Mouse (Mus musculus) midbrain, embryonic 11.5 days (tissue): Measurements from ENCODE around the gene Atg10. TPM values are rescaled to one million over a fixed set of nuclear protein-coding genes. Genes with fewer than 3 reads are reported as not detected.

Experiments
- ATAC-seq: fragments of 200-750 bp; cut with Nextera tagmentation; 2 replicates; pipeline ENCODE4 v1.8.0; 2017; ENCODE audit warnings: moderate TSS enrichment, moderate library complexity; ENCODE audit not compliant: low FRiP score
- DNase-seq: peaks from one replicate; pipeline ENCODE4 v3.0.0; 2015; ENCODE audit warnings: low spot score; ENCODE audit errors: missing footprints
- H3K27ac ChIP-seq: fragments of 300-500 bp; sonication (generic); 2 replicates; pipeline ENCODE4 v1.5.1; 2014; ENCODE audit warnings: low read depth, low read length
- H3K27me3 ChIP-seq: fragments of 300-500 bp; sonication (generic); 2 replicates; pipeline ENCODE4 v1.6.1; 2014; ENCODE audit warnings: mild to moderate bottlenecking, low read length, moderate library complexity, mixed read lengths; ENCODE audit not compliant: control insufficient read depth, insufficient read depth
- H3K36me3 ChIP-seq: fragments of 300-500 bp; sonication (generic); 2 replicates; pipeline ENCODE4 v1.6.1; 2014; ENCODE audit warnings: mild to moderate bottlenecking, low read length, moderate library complexity, mixed read lengths; ENCODE audit not compliant: control insufficient read depth, insufficient read depth
- H3K4me1 ChIP-seq: fragments of 300-500 bp; sonication (generic); 2 replicates; pipeline ENCODE4 v1.6.1; 2014; ENCODE audit warnings: low read length; ENCODE audit not compliant: control insufficient read depth, insufficient read depth
- H3K4me2 ChIP-seq: fragments of 300-500 bp; sonication (generic); 2 replicates; pipeline ENCODE4 v1.6.1; 2014; ENCODE audit warnings: mild to moderate bottlenecking, moderate library complexity
- H3K4me3 ChIP-seq: fragments of 300-500 bp; sonication (generic); 2 replicates; pipeline ENCODE4 v1.5.1; 2014; ENCODE audit warnings: low read depth, low read length
- H3K9ac ChIP-seq: fragments of 300-500 bp; sonication (generic); 2 replicates; pipeline ENCODE4 v1.6.1; 2014; ENCODE audit warnings: low read length
- H3K9me3 ChIP-seq: fragments of 300-500 bp; sonication (generic); 2 replicates; pipeline ENCODE4 v1.6.1; 2016; ENCODE audit warnings: low read length; ENCODE audit not compliant: control insufficient read depth
- WGBS: fragments of 180-500 bp; shearing (Covaris S2); extraction: QIAGEN DNeasy Blood & Tissue Kit; methylation state at CpG from one replicate; pipeline ENCODE4 v1.1.7; 2014; 5-methylcytosine and 5-hydroxymethylcytosine counted together
- polyA plus RNA-seq: library from polyadenylated mRNA; unstranded; fragments of >200 nt; fragmentation: Nextera tagmentation; extraction: Ambion mirVana; gene quantifications from 2 replicates; pipeline ENCODE4 v1.2.1, GENCODE M21; 2014

Gene Atg10
- polyA plus RNA-seq, 1 experiment from 2014 or later, result 14.7 TPM

GRCm38 (mm10) chr13:91180364-91180763 is 43.4 kb downstream of the Atg10 start:
- no peak for DNase-seq
- 95% methylated on average over 8 of the region's 8 CpGs for WGBS
- Histone ChIP-seq H3K27ac (no peak overlapping the region), H3K36me3 (no peaks in the 10 kb centered on the region), H3K4me2 (no peak overlapping the region), H3K27me3 (no peaks in the 10 kb centered on the region), H3K4me1 (peaks cover 12% of the 10 kb centered on the region), H3K9ac (no peak overlapping the region), H3K9me3 (no peaks in the 10 kb centered on the region), H3K4me3 (no peak overlapping the region)
- ATAC-seq, result no peak

DNA sequence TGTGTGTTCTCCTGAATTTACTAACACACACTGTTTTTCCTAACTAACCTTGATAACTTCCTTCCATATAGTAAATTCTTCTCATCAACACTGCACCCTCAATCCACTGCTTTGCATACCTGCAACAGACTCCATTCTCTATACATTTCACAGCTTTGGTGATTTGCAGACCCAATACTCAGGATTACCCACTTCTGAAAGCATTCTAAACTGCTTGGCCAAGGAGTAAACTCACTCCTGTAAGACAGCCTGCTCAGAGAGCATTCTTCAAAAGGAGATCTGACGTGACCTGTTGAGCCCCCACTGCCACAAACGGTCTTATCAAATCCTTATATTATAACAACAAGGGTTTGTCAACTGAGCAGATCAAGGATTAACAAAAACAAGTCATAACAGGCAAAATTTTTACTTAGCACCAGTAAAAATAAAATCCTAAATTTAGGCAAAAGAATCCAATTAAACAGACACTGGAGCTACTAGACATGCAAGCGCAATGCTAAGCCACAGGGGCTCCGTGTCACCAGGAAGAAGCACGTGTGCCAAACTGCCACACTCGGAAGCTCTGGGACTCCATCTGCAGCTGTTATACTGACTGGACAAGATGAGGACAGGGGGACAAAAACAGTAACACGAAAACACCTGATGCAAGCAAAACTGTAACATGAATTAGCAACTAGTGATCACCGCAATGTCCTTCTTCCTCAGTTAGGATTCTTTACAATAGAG is 44.4 kb downstream of the Atg10 start:
- 60% methylated on average over 8 of the region's 8 CpGs for WGBS
- H3K4me2 ChIP-seq, result no peak overlapping the region

GRCm38 (mm10) chr13:91178428-91179160 is 45.2 kb downstream of the Atg10 start:
- Histone ChIP-seq H3K27ac (no peak overlapping the region), H3K4me3 (no peak overlapping the region), H3K27me3 (no peaks in the 10 kb centered on the region), H3K9ac (no peak overlapping the region), H3K36me3 (no peaks in the 10 kb centered on the region), H3K4me2 (no peak overlapping the region), H3K4me1 (peaks cover 12% of the 10 kb centered on the region), H3K9me3 (no peaks in the 10 kb centered on the region)
- DNase-seq (peak; percentile 86), ATAC-seq (peak; percentile 87)
- 48% methylated on average over 9 of the region's 9 CpGs for WGBS

More for the DNA sequence above, 44.4 kb downstream of the Atg10 start:
- Histone ChIP-seq H3K27ac (no peak overlapping the region), H3K27me3 (no peaks in the 10 kb centered on the region), H3K9me3 (no peaks in the 10 kb centered on the region), H3K9ac (no peak overlapping the region), H3K4me3 (no peak overlapping the region), H3K36me3 (no peaks in the 10 kb centered on the region), H3K4me1 (peaks cover 12% of the 10 kb centered on the region)
- DNase-seq (no peak), ATAC-seq (no peak; the same call in 1 of the 2 replicates)

DNA sequence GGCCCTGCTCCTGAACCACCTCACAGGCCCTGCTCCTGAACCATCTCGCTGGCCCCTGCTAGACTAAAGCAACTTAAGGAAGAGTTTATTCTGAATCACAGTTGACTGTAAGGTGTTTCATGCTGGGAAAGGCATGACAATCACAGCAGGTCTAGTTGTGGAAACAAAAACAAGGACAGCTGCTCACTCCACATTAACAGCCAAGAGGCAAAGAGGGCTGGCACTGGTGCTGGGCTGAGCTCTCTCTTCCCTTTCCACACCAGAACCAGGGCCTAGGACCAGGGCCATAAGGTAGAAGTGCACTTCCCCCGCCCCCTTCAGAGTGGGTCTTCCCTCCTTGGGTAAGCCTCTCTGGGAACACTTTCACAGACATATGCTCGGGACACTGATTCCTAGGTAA is 48.4 kb downstream of the Atg10 start:
- WGBS, result 58% methylated on average over 3 of the region's 3 CpGs
- no peak overlapping the region for H3K27ac ChIP-seq
- H3K4me1 ChIP-seq, result peaks cover 12% of the 10 kb centered on the region
- no peaks in the 10 kb centered on the region for H3K27me3 ChIP-seq
- H3K4me2 ChIP-seq, result no peak overlapping the region
- no peaks in the 10 kb centered on the region for H3K9me3 ChIP-seq
- no peak overlapping the region for H3K9ac ChIP-seq
- no peak overlapping the region for H3K4me3 ChIP-seq
- H3K36me3 ChIP-seq, result no peaks in the 10 kb centered on the region
- ATAC-seq (no peak), DNase-seq (no peak)

DNA sequence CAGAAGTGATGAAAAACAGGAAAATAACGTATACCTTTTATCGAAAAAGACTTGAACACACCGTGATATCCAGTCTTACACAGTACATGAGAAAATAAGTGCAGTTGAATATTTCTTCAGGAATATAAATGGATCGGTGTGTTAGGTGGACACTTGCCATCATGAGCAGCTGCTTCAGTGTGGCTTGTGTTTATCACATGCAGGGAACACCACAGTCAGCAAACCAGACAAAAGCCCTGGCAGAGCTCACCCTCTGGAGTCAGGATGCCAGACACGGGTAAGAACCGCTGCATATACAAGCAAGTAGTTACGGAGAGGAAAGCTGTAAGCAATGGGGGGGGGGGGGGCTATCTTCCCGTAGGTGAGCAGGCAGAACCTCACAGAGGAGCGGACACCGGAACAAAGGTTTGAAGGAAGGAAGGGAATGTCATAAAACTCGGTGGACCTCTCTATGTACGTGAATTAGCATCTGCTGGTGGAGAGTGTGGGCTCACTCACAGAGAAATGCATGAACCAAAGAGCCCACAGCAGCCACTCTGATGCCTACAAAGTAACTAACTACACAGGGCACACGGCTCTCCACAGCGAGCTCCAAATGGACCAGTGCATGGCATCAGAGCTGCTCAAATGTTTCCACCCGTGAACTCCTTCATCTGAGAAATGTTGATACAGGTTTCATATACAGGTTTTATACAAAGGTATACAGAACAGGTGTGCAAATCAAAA is 51.8 kb downstream of the Atg10 start:
- ATAC-seq, result 0 out of 2 replicates have a peak, but pooled peaks have one; percentile 16
- no peak overlapping the region for H3K4me3 ChIP-seq
- no peaks in the 10 kb centered on the region for H3K27me3 ChIP-seq
- H3K4me2 ChIP-seq, result no peak overlapping the region
- whole genome bisulfite sequencing, result 89% methylated on average over 15 of the region's 15 CpGs
- H3K9me3 ChIP-seq, result no peaks in the 10 kb centered on the region
- no peak overlapping the region for H3K27ac ChIP-seq
- H3K36me3 ChIP-seq, result no peaks in the 10 kb centered on the region
- H3K4me1 ChIP-seq, result no peaks in the 10 kb centered on the region
- no peak for DNase-seq
- H3K9ac ChIP-seq, result no peak overlapping the region

- Histone ChIP-seq H3K4me1 (no peaks in the 10 kb centered on the region), H3K27me3 (no peaks in the 10 kb centered on the region), H3K27ac (no peak overlapping the region), H3K4me3 (no peak overlapping the region), H3K4me2 (no peak overlapping the region), H3K36me3 (no peaks in the 10 kb centered on the region), H3K9me3 (no peaks in the 10 kb centered on the region), H3K9ac (no peak overlapping the region)
- no peak for ATAC-seq
- 89% methylated on average over 5 of the region's 5 CpGs for WGBS
- DNase-seq, result no peak
These were observed 52.6 kb downstream of the Atg10 start for GRCm38 (mm10) chr13:91171205-91171604.

- H3K4me3 ChIP-seq, result no peak overlapping the region
- H3K27ac ChIP-seq, result no peak overlapping the region
- H3K4me2 ChIP-seq, result no peak overlapping the region
- no peaks in the 10 kb centered on the region for H3K9me3 ChIP-seq
- H3K4me1 ChIP-seq, result no peaks in the 10 kb centered on the region
- H3K27me3 ChIP-seq, result no peaks in the 10 kb centered on the region
- WGBS, result 81% methylated on average over 17 of the region's 17 CpGs
- no peak overlapping the region for H3K9ac ChIP-seq
- no peak for DNase-seq
- H3K36me3 ChIP-seq, result no peaks in the 10 kb centered on the region
- ATAC-seq, result no peak
These were observed 54.0 kb downstream of the Atg10 start for GRCm38 (mm10) chr13:91169529-91170319.

GRCm38 (mm10) chr13:91168486-91168885 is 55.3 kb downstream of the Atg10 start:
- H3K9me3 ChIP-seq, result no peaks in the 10 kb centered on the region
- no peak for DNase-seq

More at GRCm38 (mm10) chr13:91168486-91168885, 55.3 kb downstream of the Atg10 start:
- no peak overlapping the region for H3K27ac ChIP-seq
- 93% methylated on average over 4 of the region's 4 CpGs for WGBS
- no peaks in the 10 kb centered on the region for H3K36me3 ChIP-seq
- ATAC-seq, result no peak
- H3K27me3 ChIP-seq, result no peaks in the 10 kb centered on the region
- H3K9ac ChIP-seq, result no peak overlapping the region
- H3K4me1 ChIP-seq, result no peaks in the 10 kb centered on the region
- no peak overlapping the region for H3K4me3 ChIP-seq
- H3K4me2 ChIP-seq, result no peak overlapping the region
